Mouse (Mus musculus): Measurements from ENCODE around the gene Nudt3. TPM values are rescaled to one million over a fixed set of nuclear protein-coding genes. Genes with fewer than 3 reads are reported as not detected.
A peak's percentile ranks its signal among the peaks of the same experiment; 100 is the strongest.

The Nudt3 gene
- polyA plus RNA-seq, 1 experiment from 2014 or later = 70.2 TPM

DNA sequence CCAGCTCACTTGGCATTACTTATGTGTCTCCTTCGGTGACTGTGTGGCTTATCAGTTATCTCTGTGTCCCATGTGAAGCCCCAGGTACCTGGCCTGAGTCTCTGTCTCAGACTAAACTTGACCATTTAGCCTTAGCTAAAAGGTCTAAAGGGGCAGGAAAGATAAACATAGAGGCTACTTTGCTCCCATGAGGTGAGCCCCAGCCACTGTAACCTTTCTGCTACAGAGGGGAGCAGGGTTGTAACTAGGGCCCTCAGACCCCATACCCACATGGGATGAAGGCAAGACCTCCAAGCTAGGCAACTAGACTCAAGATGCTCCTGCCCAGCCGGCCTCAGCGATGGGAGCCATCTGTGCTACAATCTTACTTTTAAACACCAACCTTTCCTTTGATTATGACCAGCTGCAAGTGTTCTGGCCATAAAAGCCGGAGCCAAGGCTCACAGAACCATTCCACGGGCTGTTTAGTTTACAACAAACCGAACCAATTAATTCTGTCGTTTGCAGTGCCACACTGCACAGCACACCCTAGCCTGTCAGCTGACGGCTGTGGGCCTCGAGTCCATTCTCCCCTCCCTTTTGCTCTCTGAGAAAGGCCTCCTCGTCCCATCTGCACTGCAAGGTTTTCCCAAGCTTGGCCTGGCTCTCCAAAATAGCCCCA is 48.0 kb downstream of the Nudt3 start:
- Histone ChIP-seq H3K4me3 (replicated peaks; ENCODE audit: low read depth, low read length) (no peak overlapping the region), H3K27me3 (ENCODE audit: insufficient read depth, low read length) (no peaks in the 10 kb centered on the region), H3K9ac (ENCODE audit: low read depth, low read length) (no peak overlapping the region), H3K27ac (no peak overlapping the region), H3K9me3 (replicated peaks; ENCODE audit: low read length) (no peaks in the 10 kb centered on the region), H3K36me3 (ENCODE audit: insufficient read depth, low read length) (peaks cover 14% of the 10 kb centered on the region), H3K4me2 (ENCODE audit: low read length) (no peak overlapping the region), H3K4me1 (replicated peaks; ENCODE audit: insufficient read depth, low read length) (no peaks in the 10 kb centered on the region)
- no peak for TF ChIP-seq CTCF (IDR thresholded peaks at IDR 0.05; ENCODE audit: low read depth)
- WGBS = 35% methylated on average over 10 of the region's 10 CpGs
- no peak for DNase-seq (ENCODE audit: low spot score)
- ATAC-seq (replicated peaks; ENCODE audit: low FRiP score, low read depth) = 0 out of 2 replicates have a peak, but pooled peaks have one; percentile 8

DNA sequence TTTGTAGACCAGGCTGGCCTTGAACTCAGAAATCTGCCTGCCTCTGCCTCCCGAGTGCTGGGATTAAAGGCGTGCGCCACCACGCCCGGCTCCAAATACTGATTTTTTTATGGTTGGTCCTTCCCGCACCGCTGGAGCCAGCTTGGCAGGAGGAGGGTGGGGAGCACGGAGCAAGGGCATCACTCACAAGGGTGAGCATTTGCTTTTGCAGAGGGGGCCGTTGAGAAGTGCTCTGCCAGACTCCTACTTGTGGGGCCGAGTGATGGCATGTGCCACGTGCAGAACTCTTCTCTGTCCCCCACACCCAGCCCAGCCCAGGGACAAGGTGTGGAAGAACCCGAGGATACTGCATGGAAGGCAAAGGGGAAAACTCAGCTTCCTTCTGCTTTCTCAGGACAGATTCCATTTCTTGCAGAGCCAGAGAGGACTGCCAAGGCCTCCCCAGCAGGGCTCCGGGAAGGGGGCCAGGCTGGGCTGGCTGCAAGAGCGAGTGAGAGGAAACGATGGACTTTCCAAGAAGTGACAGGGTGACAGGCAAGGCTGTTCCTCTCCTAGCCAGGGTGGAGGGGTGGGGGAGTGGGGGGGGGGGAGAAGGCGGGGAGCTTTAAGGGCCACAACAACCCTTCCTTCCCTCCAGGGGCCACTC is 48.7 kb downstream of the Nudt3 start:
- no peak for TF ChIP-seq CTCF (IDR thresholded peaks at IDR 0.05; ENCODE audit: low read depth)
- H3K4me2 ChIP-seq (ENCODE audit: low read length) = no peak overlapping the region
- H3K27me3 ChIP-seq (ENCODE audit: insufficient read depth, low read length) = no peaks in the 10 kb centered on the region
- 86% methylated on average over 15 of the region's 16 CpGs for WGBS
- ATAC-seq (replicated peaks; ENCODE audit: low FRiP score, low read depth) (no peak), DNase-seq (ENCODE audit: low spot score) (peak; percentile 37)
- H3K27ac ChIP-seq = no peak overlapping the region
- no peak overlapping the region for H3K4me3 ChIP-seq (replicated peaks; ENCODE audit: low read depth, low read length)
- H3K4me1 ChIP-seq (replicated peaks; ENCODE audit: insufficient read depth, low read length) = no peaks in the 10 kb centered on the region
- peaks cover 10% of the 10 kb centered on the region for H3K36me3 ChIP-seq (ENCODE audit: insufficient read depth, low read length)
- no peak overlapping the region for H3K9ac ChIP-seq (ENCODE audit: low read depth, low read length)
- H3K9me3 ChIP-seq (replicated peaks; ENCODE audit: low read length) = no peaks in the 10 kb centered on the region

DNA sequence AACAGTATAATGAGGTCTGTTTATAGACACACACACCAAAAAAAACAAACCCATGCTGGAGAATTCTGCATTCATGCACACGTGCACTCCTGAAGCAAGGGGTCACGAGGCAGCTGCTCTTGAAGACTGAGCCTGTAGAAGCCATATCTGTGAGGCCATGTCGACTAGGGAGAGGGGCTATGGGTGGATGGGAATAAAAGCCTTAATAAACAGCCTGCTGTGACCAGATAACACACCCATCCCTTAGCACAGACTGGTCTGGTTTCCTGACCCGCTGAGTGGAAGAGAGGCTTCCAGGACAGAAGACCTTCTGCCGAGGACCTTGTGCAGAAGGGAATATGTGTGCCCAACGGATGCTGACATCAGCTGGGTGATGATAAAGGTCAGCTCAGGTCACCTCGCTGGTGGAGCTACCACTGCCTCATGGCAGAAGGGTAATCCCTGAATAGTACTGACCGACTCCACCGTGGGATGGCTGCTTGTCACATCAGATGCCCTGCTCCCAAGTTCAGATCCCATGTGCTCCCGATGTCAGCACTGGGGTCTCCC is 49.4 kb downstream of the Nudt3 start:
- WGBS = 87% methylated on average over 10 of the region's 10 CpGs
- Histone ChIP-seq H3K27ac (no peak overlapping the region), H3K9me3 (replicated peaks; ENCODE audit: low read length) (no peaks in the 10 kb centered on the region), H3K4me2 (ENCODE audit: low read length) (no peak overlapping the region), H3K4me1 (replicated peaks; ENCODE audit: insufficient read depth, low read length) (no peaks in the 10 kb centered on the region), H3K9ac (ENCODE audit: low read depth, low read length) (no peak overlapping the region), H3K27me3 (ENCODE audit: insufficient read depth, low read length) (no peaks in the 10 kb centered on the region), H3K36me3 (ENCODE audit: insufficient read depth, low read length) (0 out of 2 replicates have a peak, but pooled peaks cover 2% of the 10 kb centered on the region), H3K4me3 (replicated peaks; ENCODE audit: low read depth, low read length) (no peak overlapping the region)
- ATAC-seq (replicated peaks; ENCODE audit: low FRiP score, low read depth) (no peak), DNase-seq (ENCODE audit: low spot score) (no peak)
- no peak for TF ChIP-seq CTCF (IDR thresholded peaks at IDR 0.05; ENCODE audit: low read depth)

DNA sequence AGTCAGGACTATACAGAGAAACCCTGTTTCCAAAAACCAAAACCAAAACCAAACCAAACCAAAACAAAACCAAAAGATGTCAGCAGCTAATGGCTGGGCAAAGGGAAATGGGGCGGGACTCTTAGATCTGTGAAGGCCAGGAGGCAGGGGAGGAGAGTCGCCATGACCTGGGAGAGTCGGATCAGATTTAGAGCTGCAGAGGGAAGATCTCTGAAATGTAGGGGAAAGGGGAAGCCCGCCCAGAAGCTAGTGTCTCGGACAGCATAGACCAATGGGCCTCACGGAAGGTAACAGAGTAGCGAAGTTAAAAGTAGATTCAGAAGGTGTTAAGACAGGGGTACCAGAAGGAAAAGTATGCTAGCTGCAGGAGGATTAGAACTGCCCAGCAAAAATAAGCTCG is 52.0 kb downstream of the Nudt3 start:
- no peak for TF ChIP-seq CTCF (IDR thresholded peaks at IDR 0.05; ENCODE audit: low read depth)
- DNase-seq (ENCODE audit: low spot score) (no peak), ATAC-seq (replicated peaks; ENCODE audit: low FRiP score, low read depth) (no peak)
- no peaks in the 10 kb centered on the region for H3K9me3 ChIP-seq (replicated peaks; ENCODE audit: low read length)
- no peaks in the 10 kb centered on the region; the same call in 1 of the 2 replicates for H3K4me1 ChIP-seq (replicated peaks; ENCODE audit: insufficient read depth, low read length)
- no peak overlapping the region for H3K4me2 ChIP-seq (ENCODE audit: low read length)
- H3K36me3 ChIP-seq (ENCODE audit: insufficient read depth, low read length) = no peaks in the 10 kb centered on the region
- no peak overlapping the region for H3K27ac ChIP-seq
- WGBS = 55% methylated on average over 8 of the region's 8 CpGs
- no peak overlapping the region for H3K9ac ChIP-seq (ENCODE audit: low read depth, low read length)
- H3K27me3 ChIP-seq (ENCODE audit: insufficient read depth, low read length) = no peaks in the 10 kb centered on the region
- H3K4me3 ChIP-seq (replicated peaks; ENCODE audit: low read depth, low read length) = no peak overlapping the region

DNA sequence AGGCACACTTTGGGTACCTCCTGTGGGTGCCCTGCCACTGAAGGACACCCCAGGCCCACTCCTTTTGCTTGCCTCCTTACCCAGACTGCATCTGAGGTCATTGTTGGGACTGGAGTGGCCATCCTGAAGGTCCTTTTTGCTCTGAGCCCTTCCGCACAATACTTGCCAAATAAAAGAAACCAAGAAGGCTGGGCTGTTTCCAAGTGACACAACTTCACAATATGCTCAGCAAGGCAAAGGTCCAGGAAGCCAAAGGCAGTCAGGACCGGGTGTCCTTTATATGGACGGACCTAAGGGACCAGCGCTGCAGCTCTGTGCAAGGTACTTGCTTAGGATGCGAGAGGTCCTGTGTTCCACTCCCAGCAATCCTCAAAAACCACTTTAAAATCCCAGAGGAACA is 55.1 kb downstream of the Nudt3 start:
- no peak for DNase-seq (ENCODE audit: low spot score)
- Histone ChIP-seq H3K36me3 (ENCODE audit: insufficient read depth, low read length) (no peaks in the 10 kb centered on the region; the same call in 1 of the 2 replicates), H3K4me3 (replicated peaks; ENCODE audit: low read depth, low read length) (no peak overlapping the region), H3K4me2 (ENCODE audit: low read length) (no peak overlapping the region), H3K27ac (no peak overlapping the region), H3K27me3 (ENCODE audit: insufficient read depth, low read length) (no peaks in the 10 kb centered on the region), H3K9me3 (replicated peaks; ENCODE audit: low read length) (no peaks in the 10 kb centered on the region), H3K9ac (ENCODE audit: low read depth, low read length) (no peak overlapping the region), H3K4me1 (replicated peaks; ENCODE audit: insufficient read depth, low read length) (peaks cover 8% of the 10 kb centered on the region; the same call in 1 of the 2 replicates)
- no peak for ATAC-seq (replicated peaks; ENCODE audit: low FRiP score, low read depth)
- WGBS = 90% methylated on average over 5 of the region's 5 CpGs
- no peak for TF ChIP-seq CTCF (IDR thresholded peaks at IDR 0.05; ENCODE audit: low read depth)

DNA sequence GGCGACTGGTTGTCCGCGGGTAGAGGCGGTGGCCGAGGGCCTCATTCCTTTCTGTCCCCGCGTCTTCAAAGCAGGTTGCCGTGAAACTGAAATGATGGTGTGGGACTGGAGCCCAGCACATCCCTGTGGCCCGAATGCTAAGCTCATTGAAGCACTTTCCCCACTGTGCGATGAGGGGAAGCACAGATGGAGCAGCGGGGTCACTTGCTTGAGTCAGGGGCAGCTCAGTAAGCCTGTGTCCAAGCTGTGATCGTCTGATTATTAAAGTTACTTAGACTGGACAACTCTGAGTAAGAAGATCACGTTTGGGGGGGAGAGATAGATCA is 57.4 kb downstream of the Nudt3 start:
- no peaks in the 10 kb centered on the region; the same call in 1 of the 2 replicates for H3K36me3 ChIP-seq (ENCODE audit: insufficient read depth, low read length)
- H3K27me3 ChIP-seq (ENCODE audit: insufficient read depth, low read length) = no peaks in the 10 kb centered on the region
- H3K27ac ChIP-seq = no peak overlapping the region
- ATAC-seq (replicated peaks; ENCODE audit: low FRiP score, low read depth) (no peak; the same call in 1 of the 2 replicates), DNase-seq (ENCODE audit: low spot score) (no peak)
- H3K9me3 ChIP-seq (replicated peaks; ENCODE audit: low read length) = no peaks in the 10 kb centered on the region
- H3K4me2 ChIP-seq (ENCODE audit: low read length) = peak overlapping the region; percentile 94
- peak overlapping the region; percentile 48; the same call in 1 of the 2 replicates for H3K9ac ChIP-seq (ENCODE audit: low read depth, low read length)
- 0% methylated on average over 13 of the region's 13 CpGs for WGBS
- H3K4me3 ChIP-seq (replicated peaks; ENCODE audit: low read depth, low read length) = peak overlapping the region; percentile 52
- no peak for TF ChIP-seq CTCF (IDR thresholded peaks at IDR 0.05; ENCODE audit: low read depth)
- peaks cover 8% of the 10 kb centered on the region; the same call in 1 of the 2 replicates for H3K4me1 ChIP-seq (replicated peaks; ENCODE audit: insufficient read depth, low read length)
